Mouse (Mus musculus) activated CD4-positive, CD25-positive, alpha-beta regulatory T cell, adult 4 months (primary cell): ENCODE measurements around the gene Vmn1r221. TPM values are rescaled to one million over a fixed set of nuclear protein-coding genes. Genes with fewer than 3 reads are reported as not detected.
"Not testable (repeated sequence)": the region's sequence is repeated elsewhere in the genome, so short reads cannot be mapped to it uniquely, and the experiment has no call there.

Experiments
- ATAC-seq: one replicate; pipeline ENCODE4 v1.8.0; 2017
- polyA plus RNA-seq, 2 experiments: library from polyadenylated mRNA; unstranded; fragments of 100-300 nt; shearing (Covaris generic); gene quantifications; one replicate each; pipeline ENCODE4 v1.2.1; 2017

The Vmn1r221 gene
- polyA plus RNA-seq: not detected

GRCm38 (mm10) chr13:23213827-23214226 lies at the start of gene Vmn1r221:
Gene Vmn1r221 (plus strand): TSS chr13:23214127.
- not testable (repeated sequence) for ATAC-seq

GRCm38 (mm10) chr13:23166471-23166870 lies 47.5 kb upstream of the Vmn1r221 start:
- not testable (repeated sequence) for ATAC-seq

DNA sequence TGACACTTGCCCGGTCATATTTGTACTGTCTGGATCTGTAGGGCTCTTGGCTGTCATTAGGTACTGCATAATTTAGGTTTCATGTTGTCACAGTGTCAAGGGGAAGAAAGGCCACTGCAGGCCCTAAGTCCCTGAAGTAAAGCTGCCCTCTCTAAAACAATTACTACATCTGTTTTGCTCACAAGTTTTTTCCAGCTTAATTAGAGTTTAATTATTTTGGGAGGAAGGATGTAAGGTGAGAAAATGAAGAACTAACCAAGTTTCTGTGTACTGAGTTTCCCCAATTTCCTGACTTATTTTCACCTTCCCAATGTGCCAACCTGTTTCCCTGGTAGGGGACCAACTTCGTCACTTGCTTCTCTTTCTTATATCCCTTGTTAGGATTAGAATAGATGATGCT lies 26.1 kb upstream of the Vmn1r221 start, which contains the start of gene Vmn1r220:
Vmn1r220 (minus strand) TSS at position 101 of the 400 bp plus-strand sequence.
- ATAC-seq: no peak

GRCm38 (mm10) chr13:23203885-23204284 lies 10.0 kb upstream of the Vmn1r221 start:
- not testable (repeated sequence) for ATAC-seq

- ATAC-seq: not testable (repeated sequence)
Observed at GRCm38 (mm10) chr13:23235847-23236246, 21.9 kb downstream of the Vmn1r221 start, which contains the start of gene Vmn1r222. Gene Vmn1r222 (minus strand): TSS chr13:23235947.

DNA sequence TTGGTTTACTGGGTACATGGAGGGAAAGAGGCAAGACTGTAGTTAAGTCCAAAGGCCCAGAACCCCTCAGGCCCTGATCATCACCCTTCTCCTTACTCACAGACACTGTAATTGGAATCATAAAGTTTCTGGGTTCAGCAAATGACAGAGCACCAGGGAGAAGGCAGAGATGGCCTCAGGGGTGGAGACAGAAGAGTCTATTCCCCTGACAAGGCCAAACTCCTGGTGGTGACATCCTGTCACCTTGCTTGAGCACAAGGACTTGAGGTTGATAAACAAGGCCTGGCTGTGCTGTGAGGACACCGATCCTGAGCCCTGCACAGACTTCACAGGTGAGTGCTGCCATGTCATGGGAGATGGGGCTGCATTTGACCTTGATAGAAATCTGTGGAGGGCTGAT lies 32.9 kb downstream of the Vmn1r221 start, which contains the start of gene Vmn1r223:
Vmn1r223 (plus strand) TSS at position 301 of the 400 bp plus-strand sequence.
- not testable (repeated sequence) for ATAC-seq

GRCm38 (mm10) chr13:23258546-23259048 lies 44.7 kb downstream of the Vmn1r221 start:
- ATAC-seq: no peak

DNA sequence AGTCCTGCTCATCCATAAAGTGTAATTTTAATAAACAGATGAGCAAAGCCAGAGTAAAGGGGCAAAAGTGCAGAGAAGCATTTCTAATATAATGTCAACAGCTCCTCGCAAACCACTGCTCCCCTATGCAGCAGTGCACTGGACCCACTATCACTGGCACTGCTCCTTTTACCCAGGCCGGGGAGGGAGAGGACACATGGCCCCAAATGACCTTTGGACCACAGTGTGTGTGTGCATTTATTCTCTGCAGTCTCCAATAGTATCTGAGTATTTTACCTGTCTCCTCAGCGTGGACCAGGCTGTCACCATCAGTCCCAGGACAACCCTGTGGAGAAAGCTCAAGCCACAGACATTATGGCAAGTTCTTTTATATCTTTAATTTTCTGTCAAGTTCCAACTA lies 54.7 kb downstream of the Vmn1r221 start:
- not testable (repeated sequence) for ATAC-seq

GRCm38 (mm10) chr13:23269127-23269526 lies 55.2 kb downstream of the Vmn1r221 start:
- not testable (repeated sequence) for ATAC-seq

DNA sequence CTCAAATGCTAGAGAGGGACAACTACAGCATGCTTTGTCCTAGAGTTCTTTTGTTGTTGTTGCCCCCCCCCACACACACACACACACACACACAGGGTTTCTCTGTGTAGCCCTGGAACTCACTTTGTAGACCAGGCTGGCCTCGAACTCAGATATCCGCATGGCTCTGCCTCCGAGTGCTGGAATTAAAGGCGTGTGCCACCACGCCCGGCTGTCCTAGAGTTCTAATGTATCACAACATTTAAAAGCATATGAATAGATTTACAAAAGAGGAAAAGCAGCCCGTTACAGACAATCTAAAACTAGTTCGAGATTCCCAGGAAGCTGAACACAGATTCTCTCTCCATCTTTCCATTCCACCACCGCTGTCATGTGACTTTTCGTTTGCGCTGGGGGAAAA lies 55.8 kb downstream of the Vmn1r221 start:
- no peak for ATAC-seq

GRCm38 (mm10) chr13:23270321-23271101 lies 56.6 kb downstream of the Vmn1r221 start:
- no peak for ATAC-seq

Other genes starting within 250 kb of the Vmn1r221 start
- not detected for gene Vmn1r213, start 206.5 kb upstream of the Vmn1r221 start, polyA plus RNA-seq
- under 1 TPM in 1 of 2 experiments, not detected in 1; 0.45 TPM for gene Vmn1r214, start 183.7 kb upstream of the Vmn1r221 start, polyA plus RNA-seq
- gene Vmn1r215, start 146.1 kb upstream of the Vmn1r221 start, polyA plus RNA-seq: not detected
- gene Vmn1r217, start 95.9 kb upstream of the Vmn1r221 start, polyA plus RNA-seq: not detected
- not detected for gene Vmn1r218, start 81.0 kb upstream of the Vmn1r221 start, polyA plus RNA-seq
- not detected for gene Vmn1r219, start 54.8 kb upstream of the Vmn1r221 start, polyA plus RNA-seq
- gene Vmn1r220, start 26.2 kb upstream of the Vmn1r221 start, polyA plus RNA-seq: not detected
- not detected for gene Vmn1r222, start 21.8 kb downstream of the Vmn1r221 start, polyA plus RNA-seq
- not detected for gene Vmn1r223, start 33.0 kb downstream of the Vmn1r221 start, polyA plus RNA-seq
- gene Zfp322a, start 155.1 kb downstream of the Vmn1r221 start, polyA plus RNA-seq: 10 to 100 TPM; 29.2 to 34.1 TPM
- gene Abt1, start 209.7 kb downstream of the Vmn1r221 start, polyA plus RNA-seq: 10 to 100 TPM; 10.4 to 11.1 TPM